Mouse (Mus musculus) CH12.LX (cell line): ENCODE measurements around the gene Mdm4. TPM values are rescaled to one million over a fixed set of nuclear protein-coding genes. Genes with fewer than 3 reads are reported as not detected.

Experiments
- DNase-seq: peaks from one replicate; pipeline ENCODE4 v3.0.0-alpha.2; 2013; ENCODE audit errors: extremely low read depth
- H3K27ac ChIP-seq: 2 replicates; pipeline ENCODE4 v1.5.1; 2012; ENCODE audit warnings: low read depth, mild to moderate bottlenecking, control low read depth, moderate library complexity; ENCODE audit not compliant: insufficient read depth
- H3K27me3 ChIP-seq: replicated peaks from 2 replicates; pipeline ENCODE3; 2012; ENCODE audit warnings: inconsistent platforms
- H3K36me3 ChIP-seq, 2 experiments: replicated peaks in 1 of 2; 2 replicates each; pipeline versions ENCODE3 to v1.6.1; 2012; ENCODE audit warnings: inconsistent platforms in 1 of 2, low read length in 1 of 2, mild to moderate bottlenecking in 1 of 2, mixed read lengths in 1 of 2, moderate library complexity in 1 of 2; ENCODE audit not compliant: control insufficient read depth in 1 of 2, insufficient read depth in 1 of 2
- H3K4me1 ChIP-seq, 2 experiments: 2 replicates each; pipeline ENCODE4 v1.6.1; 2012; ENCODE audit warnings: inconsistent platforms in 1 of 2, moderate library complexity in 1 of 2; ENCODE audit not compliant: insufficient read depth in 2 of 2, control insufficient read depth in 1 of 2
- H3K4me2 ChIP-seq: 2 replicates; pipeline ENCODE4 v1.6.1; 2012; ENCODE audit warnings: low read depth, mild to moderate bottlenecking, control low read depth; ENCODE audit not compliant: poor library complexity, insufficient read depth, severe bottlenecking
- H3K4me3 ChIP-seq, 3 experiments: fragments of 150-350 bp in 1 of 3; sonication (generic) in 1 of 3; replicated peaks in 1 of 3; 2 replicates each; pipeline versions ENCODE3 to v1.5.1; 2011 to 2012; ENCODE audit warnings: low read depth in 2 of 3, low read length in 2 of 3, mild to moderate bottlenecking in 2 of 3, moderate library complexity in 2 of 3, control low read depth in 1 of 3, improper control_type of control experiment in 1 of 3, inconsistent platforms in 1 of 3, mixed read lengths in 1 of 3; ENCODE audit not compliant: poor library complexity in 1 of 3
- H3K79me2 ChIP-seq: replicated peaks from 2 replicates; pipeline ENCODE4 v1.6.1; 2012; ENCODE audit warnings: mild to moderate bottlenecking, moderate library complexity; ENCODE audit not compliant: control insufficient read depth, poor library complexity, insufficient read depth, severe bottlenecking; ENCODE audit errors: extremely low read depth
- H3K9ac ChIP-seq: 2 replicates; pipeline ENCODE4 v1.6.1; 2012; ENCODE audit warnings: low read depth, mild to moderate bottlenecking, control low read depth, moderate library complexity; ENCODE audit not compliant: insufficient read depth
- H3K9me3 ChIP-seq: replicated peaks from 2 replicates; pipeline ENCODE3; 2012; ENCODE audit warnings: low read length, inconsistent platforms, mixed read lengths
- BHLHE40 ChIP-seq: IDR thresholded peaks from 2 replicates; pipeline ENCODE4 v1.6.1; 2011; ENCODE audit warnings: mild to moderate bottlenecking, low read depth, low read length, improper control_type of control experiment
- CHD2 ChIP-seq: IDR thresholded peaks from 2 replicates; pipeline ENCODE4 v1.6.1; 2011; ENCODE audit warnings: low read length, improper control_type of control experiment
- E2F4 ChIP-seq: IDR thresholded peaks from 2 replicates; pipeline ENCODE4 v1.6.1; 2011; ENCODE audit warnings: low read depth, low read length, improper control_type of control experiment; ENCODE audit not compliant: insufficient replicate concordance
- ELF1 ChIP-seq: IDR thresholded peaks from 2 replicates; pipeline ENCODE4 v1.6.1; 2014; ENCODE audit warnings: low read depth, mild to moderate bottlenecking, inconsistent platforms, low read length, improper control_type of control experiment
- EP300 ChIP-seq: IDR thresholded peaks from 2 replicates; pipeline ENCODE4 v1.6.1; 2011; ENCODE audit warnings: low read length, improper control_type of control experiment
- GABPA ChIP-seq: IDR thresholded peaks from 2 replicates; pipeline ENCODE4 v1.6.1; 2012; ENCODE audit warnings: low read depth, low read length, improper control_type of control experiment, inconsistent platforms; ENCODE audit not compliant: insufficient replicate concordance
- HCFC1 ChIP-seq: IDR thresholded peaks from 2 replicates; pipeline ENCODE4 v1.6.1; 2012; ENCODE audit warnings: low read depth, mild to moderate bottlenecking, inconsistent platforms, low read length, improper control_type of control experiment
- IRF4 ChIP-seq: IDR thresholded peaks from 2 replicates; pipeline ENCODE4 v1.6.1; 2014; ENCODE audit warnings: low read depth, mild to moderate bottlenecking, inconsistent platforms, low read length, improper control_type of control experiment
- KAT2A ChIP-seq: IDR thresholded peaks from 2 replicates; pipeline ENCODE4 v1.6.1; 2012; ENCODE audit warnings: low read length, improper control_type of control experiment, inconsistent platforms; ENCODE audit not compliant: insufficient replicate concordance
- MEF2A ChIP-seq: IDR thresholded peaks from 2 replicates; pipeline ENCODE4 v1.6.1; 2014; ENCODE audit warnings: low read depth, mild to moderate bottlenecking, inconsistent platforms, low read length, improper control_type of control experiment, borderline replicate concordance
- MXI1 ChIP-seq: IDR thresholded peaks from 2 replicates; pipeline ENCODE4 v1.6.1; 2011; ENCODE audit warnings: mild to moderate bottlenecking, low read depth, low read length, improper control_type of control experiment
- MYC ChIP-seq: IDR thresholded peaks from 2 replicates; pipeline ENCODE4 v1.6.1; 2011; ENCODE audit warnings: low read depth, mild to moderate bottlenecking, improper control_type of control experiment, low read length
- NRF1 ChIP-seq: IDR thresholded peaks from 2 replicates; pipeline ENCODE4 v1.6.1; 2014; ENCODE audit warnings: low read depth, mild to moderate bottlenecking, inconsistent platforms, low read length, improper control_type of control experiment, moderate library complexity
- PAX5 ChIP-seq: IDR thresholded peaks from 2 replicates; pipeline ENCODE4 v1.6.1; 2012; ENCODE audit warnings: low read length, inconsistent platforms, mixed read lengths
- POLR2A ChIP-seq: IDR thresholded peaks from 2 replicates; pipeline ENCODE4 v1.6.1; 2011; ENCODE audit warnings: low read depth, mild to moderate bottlenecking, improper control_type of control experiment, low read length
- POLR2AphosphoS2 ChIP-seq: IDR thresholded peaks from 2 replicates; pipeline ENCODE4 v1.6.1; 2011; ENCODE audit warnings: low read depth, low read length, improper control_type of control experiment
- RAD21 ChIP-seq: IDR thresholded peaks from 2 replicates; pipeline ENCODE4 v1.6.1; 2011; ENCODE audit warnings: low read depth, mild to moderate bottlenecking, low read length, improper control_type of control experiment, moderate library complexity
- RCOR1 ChIP-seq: conservative IDR thresholded peaks from 2 replicates; pipeline ENCODE4 v1.6.1; 2012; ENCODE audit warnings: low read depth, mild to moderate bottlenecking, inconsistent platforms, low read length, improper control_type of control experiment
- SIN3A ChIP-seq: IDR thresholded peaks from 2 replicates; pipeline ENCODE4 v1.6.1; 2012; ENCODE audit warnings: low read length, improper control_type of control experiment, inconsistent platforms
- SMC3 ChIP-seq: IDR thresholded peaks from 2 replicates; pipeline ENCODE4 v1.6.1; 2011; ENCODE audit warnings: low read depth, low read length, improper control_type of control experiment
- TCF12 ChIP-seq: IDR thresholded peaks from 2 replicates; pipeline ENCODE4 v1.6.1; 2014; ENCODE audit warnings: low read depth, mild to moderate bottlenecking, inconsistent platforms, low read length, improper control_type of control experiment
- ZMIZ1 ChIP-seq: IDR thresholded peaks from 2 replicates; pipeline ENCODE4 v1.6.1; 2012; ENCODE audit warnings: low read depth, mild to moderate bottlenecking, inconsistent platforms, low read length, improper control_type of control experiment
- dilution Hi-C: fragments of 300-500 bp; cut with MboI; formaldehyde crosslinking; loops from 2 replicates; pipeline ENCODE4 v1.14.3; 2020; ENCODE audit warnings: low sequenced_read_pairs; ENCODE audit not compliant: extremely low pct_unique_long_range_greater_than_20kb, extremely low pct_ligation_motif_present
- in situ Hi-C: fragments of 300-500 bp; cut with MboI; formaldehyde crosslinking; loops from 3 replicates; pipeline ENCODE4 v1.14.3; 2019; ENCODE audit warnings: low sequenced_read_pairs, low pct_ligation_motif_present, low pct_unique_long_range_greater_than_20kb, mixed read lengths
- polyA plus RNA-seq: library from polyadenylated mRNA; unstranded; fragments of >175 nt; gene quantifications from 2 replicates; pipeline ENCODE4 v1.2.1, GENCODE M21; 2012; ENCODE audit warnings: low read depth; ENCODE audit not compliant: insufficient read length
- total RNA-seq, 2 experiments: library from RNA; depleted of rRNA; stranded (reverse); fragments of 300-350 nt in 1 of 2; fragments of >200 nt in 1 of 2; gene quantifications; 2 replicates each; pipeline ENCODE4 v1.2.3; 2012 to 2014

Gene Mdm4
- total and polyA plus RNA-seq, 3 experiments, result 66.5 to 107 (median 78.9) TPM

GRCm38 (mm10) chr1:133011955-133012841, 18.2 kb downstream of the Mdm4 start (continued):
- TF ChIP-seq TCF12 (peak; percentile 98), POLR2AphosphoS2 (peak; percentile 34; the same call in 1 of the 2 replicates), MXI1 (no peak; the same call in 1 of the 2 replicates), SIN3A (peak; percentile 78; the same call in 1 of the 2 replicates), CHD2 (peak; percentile 64), GABPA (no peak), BHLHE40 (peak; percentile 96), MYC (peak; percentile 79), RCOR1 (no peak; the same call in 1 of the 2 replicates)

DNA sequence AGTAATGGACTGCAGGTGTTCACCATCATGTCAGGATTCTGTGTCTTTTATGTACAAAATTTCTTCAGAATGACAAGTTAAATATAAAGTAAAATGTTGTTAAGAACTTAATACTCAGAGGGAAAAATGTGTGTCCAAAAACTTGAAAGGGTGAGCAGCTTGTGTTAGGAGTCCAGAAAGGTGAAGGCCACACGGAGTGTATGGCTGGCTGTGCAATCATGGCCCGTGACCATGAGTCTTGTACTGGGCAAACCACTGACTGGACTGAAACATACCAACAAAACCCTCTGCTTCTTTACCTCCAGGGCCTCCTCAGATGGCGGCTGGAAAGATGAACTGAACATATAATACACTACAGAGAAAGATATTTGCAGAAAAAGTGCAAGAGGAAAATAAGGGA, 23.8 kb downstream of the Mdm4 start:
- Histone ChIP-seq H3K79me2 (peaks cover 84% of the 10 kb centered on the region), H3K4me2 (no peak overlapping the region), H3K27me3 (no peaks in the 10 kb centered on the region), H3K4me1 (peaks cover 4 to 41% of the 10 kb centered on the region in 2 experiments; a peak in 3 of 4 replicates), H3K27ac (no peak overlapping the region), H3K36me3 (peaks cover 61 to 86% of the 10 kb centered on the region in 2 experiments), H3K9ac (no peak overlapping the region), H3K9me3 (no peaks in the 10 kb centered on the region), H3K4me3 (no peak overlapping the region)
- TF ChIP-seq POLR2A (0 out of 2 replicates have a peak, but pooled peaks have one; percentile 10), RCOR1 (no peak)
- no peak for DNase-seq
- in situ Hi-C loops, result no loop called here
- dilution Hi-C loops, result no loop called here

- dilution Hi-C loops, result no loop called here
- in situ Hi-C loops, result no loop called here
- Histone ChIP-seq H3K9ac (no peak overlapping the region), H3K4me1 (peaks cover 0 to 16% of the 10 kb centered on the region in 2 experiments; a peak in 1 of 4 replicates), H3K27ac (no peak overlapping the region), H3K27me3 (no peaks in the 10 kb centered on the region), H3K36me3 (peaks cover 77 to 94% of the 10 kb centered on the region in 2 experiments), H3K4me3 (no peak overlapping the region), H3K79me2 (peaks cover 69% of the 10 kb centered on the region), H3K9me3 (no peaks in the 10 kb centered on the region), H3K4me2 (no peak overlapping the region)
- no peak for TF ChIP-seq IRF4
- TF ChIP-seq MEF2A, result no peak
- no peak for TF ChIP-seq ELF1
- TF ChIP-seq TCF12, result no peak
- no peak for TF ChIP-seq ZMIZ1
- no peak for TF ChIP-seq E2F4
- no peak for TF ChIP-seq NRF1
- no peak for TF ChIP-seq KAT2A
- TF ChIP-seq EP300, result no peak
- no peak for TF ChIP-seq PAX5
- TF ChIP-seq RAD21, result no peak
- TF ChIP-seq CHD2, result no peak
- TF ChIP-seq HCFC1, result no peak
- TF ChIP-seq MYC, result no peak
- no peak for TF ChIP-seq SMC3
- TF ChIP-seq POLR2AphosphoS2, result no peak
- no peak for DNase-seq
Measured at GRCm38 (mm10) chr1:133000347-133000746, 30.0 kb downstream of the Mdm4 start.
